Comparison of ENCODE assay signal across 17 mouse cellular contexts in the genomic region with DNA sequence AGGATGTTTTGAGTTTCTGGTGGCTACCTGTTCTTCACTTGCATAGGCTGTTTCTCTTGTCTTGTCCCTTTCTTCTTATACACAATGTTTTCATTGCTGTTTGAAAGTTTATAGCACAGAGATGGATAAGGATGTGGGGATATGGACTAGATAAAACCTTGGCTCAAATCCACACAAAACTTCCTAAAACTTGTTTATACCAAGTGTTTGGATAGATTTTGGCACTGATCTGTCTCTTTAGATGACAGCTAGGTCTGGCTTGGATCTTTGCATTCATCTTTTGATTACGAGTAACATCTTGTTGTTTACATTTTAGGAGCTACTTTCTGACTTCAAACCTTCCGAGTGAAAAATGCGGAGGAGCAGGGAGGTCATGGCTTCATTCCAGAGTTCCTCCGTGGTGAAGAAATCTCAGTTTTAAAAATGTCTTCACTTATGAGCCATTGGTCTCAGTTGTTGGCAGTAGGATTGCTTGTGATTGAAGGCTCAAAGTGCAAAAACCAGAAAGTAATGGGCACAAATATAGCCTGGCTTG.
DNase-seq lines count a peak whose midpoint lies in the region; ATAC-seq lines count a peak whose summit lies in the region.
"Had no signal": no experiment of that assay in that cellular context is flagged by ENCODE, and none has a peak within 500 bp of the region (broad histone marks: within the 10 kb centered on the region; RNA-seq: fewer than 3 reads in every experiment).

No protein-coding gene starts in this region.

- DNase-seq in adrenal gland, postnatal 14 days: peak; percentile 5
- no peak for DNase-seq in adrenal gland, adult (ENCODE audit: inconsistent age in 2 of 2, low spot score in 1 of 2)
- peak; percentile 14 for DNase-seq in adipocyte (ENCODE audit: low spot score)
- DNase-seq in lung, postnatal 25 days (ENCODE audit: low spot score): peak; percentile 49
- no peak for DNase-seq in right cerebral cortex, postnatal 36 days (ENCODE audit: low spot score in 2 of 2)
- DNase-seq in cerebellum, adult 18-20 months: no peak
- DNase-seq: adrenal gland, adult 8-10 months; cerebellum, adult 11-12 months; cerebellum, adult 9-11 months; cerebellum, postnatal 36 days; heart, adult 2 months; heart, postnatal 36 days had no signal

- ATAC-seq in lung, embryonic 16.5 days (ENCODE audit: low read depth): peak; percentile 89
- no peak for ATAC-seq in intestine, embryonic 16.5 days
- ATAC-seq: forebrain, embryonic 15.5 days had no signal

- H3K4me3 ChIP-seq in lung, embryonic 16.5 days (ENCODE audit: low read length): no peak overlapping the region
- H3K4me3 ChIP-seq in intestine, embryonic 16.5 days (ENCODE audit: low read length): no peak overlapping the region
- H3K4me3 ChIP-seq: forebrain, embryonic 15.5 days; heart, adult 2 months; heart, embryonic 12.5 days; hindbrain, embryonic 15.5 days had no signal

- no peaks in the 10 kb centered on the region for H3K4me1 ChIP-seq in lung, embryonic 16.5 days (replicated peaks; ENCODE audit: control insufficient read depth, insufficient read depth, low read length)
- no peaks in the 10 kb centered on the region for H3K4me1 ChIP-seq in intestine, embryonic 16.5 days (ENCODE audit: control insufficient read depth, insufficient read depth, low read length)
- H3K4me1 ChIP-seq: forebrain, embryonic 15.5 days; heart, embryonic 12.5 days; hindbrain, embryonic 15.5 days had no signal

- H3K9ac ChIP-seq in lung, embryonic 16.5 days (ENCODE audit: low read length): no peak overlapping the region
- no peak overlapping the region for H3K9ac ChIP-seq in intestine, embryonic 16.5 days (ENCODE audit: low read depth, low read length)
- H3K9ac ChIP-seq: forebrain, embryonic 15.5 days; heart, embryonic 12.5 days; hindbrain, embryonic 15.5 days had no signal

- no peaks in the 10 kb centered on the region for H3K9me3 ChIP-seq in lung, embryonic 16.5 days (ENCODE audit: control insufficient read depth, low read length)
- no peaks in the 10 kb centered on the region; the same call in 1 of the 2 replicates for H3K9me3 ChIP-seq in intestine, embryonic 16.5 days (ENCODE audit: control insufficient read depth, low read length)
- H3K9me3 ChIP-seq: forebrain, embryonic 15.5 days; heart, embryonic 12.5 days; hindbrain, embryonic 15.5 days had no signal

- H3K36me3 ChIP-seq in lung, embryonic 16.5 days (ENCODE audit: control insufficient read depth, insufficient read depth, low read length): no peaks in the 10 kb centered on the region
- H3K36me3 ChIP-seq in intestine, embryonic 16.5 days (ENCODE audit: control insufficient read depth, insufficient read depth, low read length): no peaks in the 10 kb centered on the region
- H3K36me3 ChIP-seq: forebrain, embryonic 15.5 days; heart, embryonic 12.5 days; hindbrain, embryonic 15.5 days had no signal

- WGBS in lung, embryonic 16.5 days: 29% methylated on average over 4 of the region's 4 CpGs
- 53% methylated on average over 4 of the region's 4 CpGs for WGBS in intestine, embryonic 16.5 days

- H3K27ac ChIP-seq in lung, embryonic 16.5 days (ENCODE audit: low read length): peak overlapping the region; percentile 11
- no peak overlapping the region for H3K27ac ChIP-seq in intestine, embryonic 16.5 days (ENCODE audit: low read length)
- H3K27ac ChIP-seq: forebrain, embryonic 15.5 days; heart, adult 2 months; hindbrain, embryonic 15.5 days had no signal

- H3K27me3 ChIP-seq in lung, embryonic 16.5 days (ENCODE audit: control insufficient read depth, insufficient read depth, low read depth, low read length): no peaks in the 10 kb centered on the region
- H3K27me3 ChIP-seq in intestine, embryonic 16.5 days (replicated peaks; ENCODE audit: control insufficient read depth, insufficient read depth, low read length): no peaks in the 10 kb centered on the region
- H3K27me3 ChIP-seq: forebrain, embryonic 15.5 days; heart, embryonic 12.5 days; hindbrain, embryonic 15.5 days had no signal

- H3K4me2 ChIP-seq in lung, embryonic 16.5 days (ENCODE audit: low read depth, low read length): no peak overlapping the region
- no peak overlapping the region for H3K4me2 ChIP-seq in intestine, embryonic 16.5 days (ENCODE audit: low read depth, low read length)
- H3K4me2 ChIP-seq: forebrain, embryonic 15.5 days; heart, embryonic 12.5 days; hindbrain, embryonic 15.5 days had no signal

Comparison
In these comparisons a context has a peak if more than half of its experiments do, and no peak if none do; other contexts are left out.
1. DNase-seq: peak in adrenal gland, postnatal 14 days (single experiment), adipocyte (single experiment) and lung, postnatal 25 days (single experiment); none in adrenal gland, adult (0 of 2), right cerebral cortex, postnatal 36 days (0 of 2) and cerebellum, adult 18-20 months (0 of 2).